Mouse (Mus musculus): ENCODE measurements at regions not wholly inside any gene's neighbourhood (a gene's known extent, or its start where the extent isn't known, plus 50 kb on each side); places are given as distances from the start of the nearest gene placed in this dataset.
A peak's percentile ranks its signal among the peaks of the same experiment; 100 is the strongest.
"Not testable (repeated sequence)": the region's sequence is repeated elsewhere in the genome, so short reads cannot be mapped to it uniquely, and the experiment has no call there.

DNA sequence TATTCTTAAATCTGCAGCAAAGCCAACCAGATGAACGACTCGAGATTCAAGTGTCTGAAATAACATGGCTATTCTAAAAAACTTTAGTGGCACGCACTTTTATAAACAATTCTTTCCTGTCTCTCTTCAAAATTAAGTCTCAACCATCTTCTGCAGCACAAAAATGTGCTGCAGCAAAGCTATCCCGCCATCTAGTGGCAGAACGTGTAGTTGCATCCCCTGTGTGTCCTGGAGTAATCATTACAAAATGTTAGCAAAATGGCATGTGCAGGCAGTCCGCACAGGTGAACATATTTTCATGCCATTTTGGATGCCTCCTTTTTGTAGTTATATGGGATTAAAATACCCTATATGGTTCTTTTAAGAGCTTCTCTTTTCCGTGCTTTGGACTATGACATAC lies 293.1 kb upstream of the Slc7a14 start:
- DNase-seq (ENCODE audit: low spot score) = peak; percentile 28

DNA sequence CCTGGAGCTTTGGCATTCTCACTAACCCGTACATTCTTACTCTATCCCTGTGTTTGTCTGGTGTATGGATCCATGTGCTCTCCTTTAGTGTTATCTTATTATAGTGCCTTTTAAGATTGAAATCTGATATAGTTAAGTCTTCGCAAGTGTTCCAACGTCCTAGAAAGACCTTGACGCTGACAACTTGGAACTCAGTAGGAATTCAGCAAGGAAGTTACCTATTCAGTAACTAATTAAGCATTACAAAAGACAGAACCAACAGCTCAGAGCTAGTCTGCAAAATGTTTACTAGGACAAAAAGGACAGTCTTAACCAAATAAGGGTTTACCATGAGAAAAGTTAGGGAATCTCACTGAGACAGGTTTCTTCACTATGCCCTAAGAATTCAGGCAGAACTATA lies 286.4 kb upstream of the Slc7a14 start:
- not testable (repeated sequence) for DNase-seq (ENCODE audit: low spot score)

DNA sequence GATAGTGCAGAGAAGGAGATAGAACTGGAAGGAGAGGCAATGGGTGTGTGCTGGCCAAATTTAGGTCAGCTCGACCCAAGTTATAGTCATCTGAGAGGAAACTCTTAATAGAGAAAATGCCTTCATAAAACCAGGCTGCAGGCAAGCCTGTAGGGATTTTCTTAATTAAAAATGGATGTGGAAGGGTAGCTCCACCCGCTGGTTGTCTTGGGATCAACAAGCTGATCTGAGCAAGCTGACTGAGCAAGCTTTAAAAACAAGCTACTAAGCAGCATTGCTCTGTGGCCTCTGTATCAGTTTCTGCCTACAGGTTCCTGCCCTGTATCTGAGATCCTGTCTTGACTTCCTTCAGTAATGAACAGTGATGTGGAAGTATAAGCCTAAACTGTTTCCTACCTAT lies 275.8 kb upstream of the Slc7a14 start:
- DNase-seq (ENCODE audit: low spot score) = no peak

DNA sequence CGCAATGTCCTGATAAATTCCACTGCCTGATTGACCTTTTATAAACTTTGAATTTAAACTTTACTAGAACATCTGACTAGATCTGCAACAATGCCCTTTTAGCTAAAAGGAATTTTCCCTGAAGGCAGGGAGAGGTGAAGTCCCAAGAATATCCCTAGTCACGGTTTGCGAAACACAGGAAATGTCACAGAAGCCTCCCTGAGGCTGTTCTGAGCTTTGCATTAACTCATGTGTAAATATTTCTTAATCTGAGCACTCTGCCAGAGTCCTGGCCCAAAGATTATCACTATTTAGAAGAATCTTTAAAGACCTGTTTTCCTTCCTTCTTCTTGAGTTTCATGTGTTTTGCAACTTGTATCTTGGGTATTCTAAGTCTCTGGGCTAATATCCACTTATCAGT lies 263.7 kb upstream of the Slc7a14 start:
- no peak for DNase-seq (ENCODE audit: low spot score)

Measured in urinary bladder, postnatal 10 days (tissue).